Mouse (Mus musculus) forebrain, embryonic 13.5 days (tissue): ENCODE measurements around the gene Nxpe3. TPM values are rescaled to one million over a fixed set of nuclear protein-coding genes. Genes with fewer than 3 reads are reported as not detected.

Experiments used
- polyA plus RNA-seq: library from polyadenylated mRNA; unstranded; fragments of >200 nt; fragmentation: Nextera tagmentation; extraction: Ambion mirVana; gene quantifications from 2 replicates; pipeline ENCODE4 v1.2.1, GENCODE M21; 2015

Gene Nxpe3
- polyA plus RNA-seq, 1 experiment from 2014 or later = 1.1 TPM

Other genes starting within 250 kb of the Nxpe3 start
- gene Nfkbiz, start 56.4 kb downstream of the Nxpe3 start, polyA plus RNA-seq = 1.0 and 1.6 TPM in 2 replicates
- 19.3 and 21.5 TPM in 2 replicates for gene Cep97, start 39.6 kb upstream of the Nxpe3 start, polyA plus RNA-seq
- gene Rpl24, start 71.0 kb upstream of the Nxpe3 start, polyA plus RNA-seq = 656 and 765 TPM in 2 replicates
- gene Zbtb11, start 78.6 kb upstream of the Nxpe3 start, polyA plus RNA-seq = 18.9 and 19.2 TPM in 2 replicates
- gene Pcnp, start 134.5 kb upstream of the Nxpe3 start, polyA plus RNA-seq = 289 and 296 TPM in 2 replicates
- 25.8 and 26.3 TPM in 2 replicates for gene Trmt10c, start 142.5 kb upstream of the Nxpe3 start, polyA plus RNA-seq
- gene Senp7, start 153.1 kb upstream of the Nxpe3 start, polyA plus RNA-seq = 56.1 and 57.6 TPM in 2 replicates